18 mouse cellular contexts compared by ENCODE assay signal in the genomic region with DNA sequence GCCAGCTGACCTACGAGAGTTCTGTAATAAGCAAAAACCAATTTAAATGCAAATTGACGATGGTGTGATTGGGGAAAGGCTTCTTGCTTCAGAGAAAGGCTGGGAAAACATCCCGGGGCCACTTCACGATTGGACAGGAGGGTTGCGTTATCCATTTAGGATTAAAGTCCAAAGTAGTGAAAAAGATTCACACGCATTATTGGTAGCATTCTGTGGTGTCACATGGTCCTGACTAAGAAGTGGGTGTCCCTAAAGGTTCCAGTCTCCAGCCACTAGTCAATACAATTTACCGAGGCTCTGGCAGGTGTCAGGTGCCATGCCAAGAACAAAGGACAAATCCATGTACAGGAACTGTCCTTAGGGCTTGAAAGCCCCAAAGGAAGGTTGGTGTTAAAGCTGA.
DNase-seq lines count a peak whose midpoint lies in the region; ATAC-seq and TF ChIP-seq lines count a peak whose summit lies in the region.
"Had no signal": no experiment of that assay in that cellular context is flagged by ENCODE, and none has a peak within 500 bp of the region (broad histone marks: within the 10 kb centered on the region; RNA-seq: fewer than 3 reads in every experiment).

No protein-coding gene starts in this region.

- TF ChIP-seq CTCF in kidney, adult 2 months (conservative IDR thresholded peaks at IDR 0.05; ENCODE audit: insufficient read depth, insufficient read length, low read depth, low read length): no peak
- TF ChIP-seq CTCF in liver, adult 2 months (IDR thresholded peaks at IDR 0.05; ENCODE audit: low read depth, low read length): no peak

- H3K4me2 ChIP-seq in liver, embryonic 12.5 days: no peak overlapping the region
- H3K4me2 ChIP-seq: embryonic facial prominence, embryonic 12.5 days; forebrain, embryonic 13.5 days; forebrain, embryonic 15.5 days had no signal

- peaks cover 8% of the 10 kb centered on the region; the same call in 1 of the 2 replicates for H3K4me1 ChIP-seq in kidney, adult 2 months (ENCODE audit: control insufficient read depth, insufficient read depth, low read length)
- peaks cover 4% of the 10 kb centered on the region; the same call in 1 of the 2 replicates for H3K4me1 ChIP-seq in liver, adult 2 months (ENCODE audit: control insufficient read depth, insufficient read depth, low read length)
- H3K4me1 ChIP-seq in liver, embryonic 12.5 days: peaks cover 35% of the 10 kb centered on the region
- H3K4me1 ChIP-seq: embryonic facial prominence, embryonic 12.5 days; forebrain, embryonic 13.5 days; forebrain, embryonic 15.5 days had no signal

- WGBS in kidney, adult 2 months: 60% methylated on average over 7 of the region's 7 CpGs
- WGBS in liver, adult 2 months: 35% methylated on average over 7 of the region's 7 CpGs
- WGBS in liver, embryonic 12.5 days (ENCODE audit: insufficient replicate concordance): 77% methylated on average over 7 of the region's 7 CpGs
- 95% methylated on average over 7 of the region's 7 CpGs for WGBS in macrophage (ENCODE audit: missing documents)

- no peaks in the 10 kb centered on the region; the same call in 1 of the 2 replicates for H3K9me3 ChIP-seq in liver, embryonic 12.5 days (replicated peaks)
- H3K9me3 ChIP-seq: embryonic facial prominence, embryonic 12.5 days; forebrain, embryonic 15.5 days had no signal

- no peaks in the 10 kb centered on the region for H3K79me2 ChIP-seq in liver, adult 2 months (ENCODE audit: control insufficient read depth, insufficient read depth, low read length)
- no peaks in the 10 kb centered on the region for H3K79me2 ChIP-seq in macrophage (ENCODE audit: inconsistent target)

- H3K27me3 ChIP-seq in kidney, adult 2 months (replicated peaks; ENCODE audit: control insufficient read depth, insufficient read depth, low read length): no peaks in the 10 kb centered on the region
- H3K27me3 ChIP-seq in liver, adult 2 months (ENCODE audit: control insufficient read depth, insufficient read depth, low read length): no peaks in the 10 kb centered on the region
- peaks cover 20% of the 10 kb centered on the region; the same call in 1 of the 2 replicates for H3K27me3 ChIP-seq in liver, embryonic 12.5 days (replicated peaks)
- H3K27me3 ChIP-seq: embryonic facial prominence, embryonic 12.5 days; forebrain, embryonic 13.5 days; forebrain, embryonic 15.5 days had no signal

- no peak overlapping the region for H3K27ac ChIP-seq in kidney, adult 2 months (ENCODE audit: insufficient read depth, low read depth, low read length)
- H3K27ac ChIP-seq in liver, adult 2 months (replicated peaks; ENCODE audit: insufficient read depth, low read depth, low read length): no peak overlapping the region
- no peak overlapping the region for H3K27ac ChIP-seq in liver, embryonic 12.5 days
- peak overlapping the region; percentile 68 for H3K27ac ChIP-seq in macrophage
- H3K27ac ChIP-seq: embryonic facial prominence, embryonic 10.5 days; embryonic facial prominence, embryonic 12.5 days; forebrain, embryonic 13.5 days; forebrain, embryonic 15.5 days had no signal

- peak; percentile 48 for DNase-seq in kidney, adult 2 months
- DNase-seq in kidney, adult 8-10 months: no peak
- DNase-seq in liver, adult 2 months (ENCODE audit: extremely low read depth, low read depth, low spot score): peak; percentile 92
- no peak for DNase-seq in urinary bladder, postnatal 14 days (ENCODE audit: low spot score)
- DNase-seq: adrenal gland, adult 2 months; adrenal gland, postnatal 10 days; adrenal gland, postnatal 25 days; cerebellum, adult 11-12 months; cerebellum, adult 2 months; cerebellum, adult 9-10 months; cerebellum, postnatal 10 days; cerebellum, postnatal 25 days had no signal

- H3K4me3 ChIP-seq in kidney, adult 2 months (ENCODE audit: insufficient read depth, low read depth, low read length): no peak overlapping the region
- no peak overlapping the region for H3K4me3 ChIP-seq in liver, adult 2 months (ENCODE audit: insufficient read depth, low read depth, low read length)
- H3K4me3 ChIP-seq in liver, embryonic 12.5 days: no peak overlapping the region
- H3K4me3 ChIP-seq in macrophage (ENCODE audit: inconsistent target): no peak overlapping the region
- H3K4me3 ChIP-seq: embryonic facial prominence, embryonic 10.5 days; embryonic facial prominence, embryonic 12.5 days; forebrain, embryonic 13.5 days; forebrain, embryonic 15.5 days had no signal

- no peaks in the 10 kb centered on the region for H3K36me3 ChIP-seq in kidney, adult 2 months (ENCODE audit: control insufficient read depth, insufficient read depth, low read length)
- no peaks in the 10 kb centered on the region for H3K36me3 ChIP-seq in liver, adult 2 months (ENCODE audit: control insufficient read depth, insufficient read depth, low read length)
- no peaks in the 10 kb centered on the region for H3K36me3 ChIP-seq in liver, embryonic 12.5 days
- H3K36me3 ChIP-seq in macrophage (ENCODE audit: inconsistent target): no peaks in the 10 kb centered on the region
- H3K36me3 ChIP-seq: embryonic facial prominence, embryonic 10.5 days; embryonic facial prominence, embryonic 12.5 days; forebrain, embryonic 15.5 days had no signal

- TF ChIP-seq POLR2A in kidney, adult 2 months (IDR thresholded peaks at IDR 0.05; ENCODE audit: low read depth, low read length): no peak
- no peak for TF ChIP-seq POLR2A in liver, adult 2 months (IDR thresholded peaks at IDR 0.05; ENCODE audit: extremely low read depth, insufficient read depth, low read length)

- ATAC-seq in liver, embryonic 12.5 days: no peak
- ATAC-seq: forebrain, embryonic 13.5 days; forebrain, embryonic 15.5 days had no signal

- H3K9ac ChIP-seq in liver, adult 2 months (ENCODE audit: low read depth, low read length): no peak overlapping the region
- H3K9ac ChIP-seq in liver, embryonic 12.5 days: no peak overlapping the region
- H3K9ac ChIP-seq: embryonic facial prominence, embryonic 12.5 days; forebrain, embryonic 13.5 days; forebrain, embryonic 15.5 days had no signal

Comparison
In these comparisons a context has a peak if more than half of its experiments do, and no peak if none do; other contexts are left out.
1. DNase-seq: peak in kidney, adult 2 months (single experiment) and liver, adult 2 months (single experiment); none in kidney, adult 8-10 months (0 of 2) and urinary bladder, postnatal 14 days (single experiment).